Mouse (Mus musculus) 3T3-L1 (cell line): ENCODE results near the gene Zbp1.

Experiments used
- DNase-seq: peaks from one replicate; pipeline ENCODE4 v3.0.0-alpha.2; 2015; ENCODE audit warnings: low read depth, low spot score

Gene Zbp1

GRCm38 (mm10) chr2:173179046-173179445 is 39.7 kb downstream of the Zbp1 start:
- DNase-seq, result no peak

GRCm38 (mm10) chr2:173177951-173178350 is 40.8 kb downstream of the Zbp1 start:
- DNase-seq, result no peak

GRCm38 (mm10) chr2:173177481-173177880 is 41.2 kb downstream of the Zbp1 start:
- DNase-seq, result no peak

- no peak for DNase-seq
Measured at GRCm38 (mm10) chr2:173175703-173176102, 43.0 kb downstream of the Zbp1 start.

GRCm38 (mm10) chr2:173174569-173174968 is 44.2 kb downstream of the Zbp1 start:
- no peak for DNase-seq

GRCm38 (mm10) chr2:173173521-173174511 is 44.9 kb downstream of the Zbp1 start:
- no peak for DNase-seq

GRCm38 (mm10) chr2:173173008-173173407 is 45.7 kb downstream of the Zbp1 start:
- no peak for DNase-seq

GRCm38 (mm10) chr2:173172386-173172785 is 46.3 kb downstream of the Zbp1 start:
- no peak for DNase-seq

GRCm38 (mm10) chr2:173171956-173172355 is 46.8 kb downstream of the Zbp1 start:
- DNase-seq, result no peak

- no peak for DNase-seq
Measured at GRCm38 (mm10) chr2:173171470-173171869, 47.3 kb downstream of the Zbp1 start.

GRCm38 (mm10) chr2:173170715-173171114 is 48.0 kb downstream of the Zbp1 start:
- no peak for DNase-seq

GRCm38 (mm10) chr2:173170081-173170480 is 48.6 kb downstream of the Zbp1 start:
- DNase-seq, result no peak

- DNase-seq, result no peak
Measured at GRCm38 (mm10) chr2:173168411-173168851, 50.3 kb downstream of the Zbp1 start.

- DNase-seq, result no peak
Measured at GRCm38 (mm10) chr2:173165357-173165756, 53.4 kb downstream of the Zbp1 start.

- no peak for DNase-seq
Measured at GRCm38 (mm10) chr2:173164946-173165345, 53.8 kb downstream of the Zbp1 start.

- DNase-seq, result peak; percentile 45
Measured at GRCm38 (mm10) chr2:173164358-173164757, 54.4 kb downstream of the Zbp1 start.

- no peak for DNase-seq
Measured at GRCm38 (mm10) chr2:173163380-173163779, 55.3 kb downstream of the Zbp1 start.

GRCm38 (mm10) chr2:173159354-173160311 is 59.1 kb downstream of the Zbp1 start:
- DNase-seq, result peak; percentile 46

GRCm38 (mm10) chr2:173158390-173159055 is 60.2 kb downstream of the Zbp1 start:
- DNase-seq, result no peak

GRCm38 (mm10) chr2:173157871-173158270 is 60.9 kb downstream of the Zbp1 start:
- DNase-seq, result no peak

GRCm38 (mm10) chr2:173157376-173157775 is 61.3 kb downstream of the Zbp1 start:
- no peak for DNase-seq
